Mouse (Mus musculus) kidney, postnatal 0 days (tissue): Measurements from ENCODE around the gene Mrpl55. TPM values are rescaled to one million over a fixed set of nuclear protein-coding genes. Genes with fewer than 3 reads are reported as not detected.
A peak's percentile ranks its signal among the peaks of the same experiment; 100 is the strongest.

Experiments used
- ATAC-seq: fragments of 200-750 bp; cut with Nextera tagmentation; replicated peaks from 2 replicates; pipeline ENCODE4 v1.8.0; 2017; ENCODE audit warnings: low read depth, moderate number of reproducible peaks, moderate TSS enrichment, moderate library complexity; ENCODE audit not compliant: low FRiP score
- DNase-seq: peaks from one replicate; pipeline ENCODE4 v3.0.0-alpha.2; 2016; ENCODE audit warnings: low spot score
- H3K27ac ChIP-seq: fragments of 300-500 bp; sonication (generic); 2 replicates; pipeline ENCODE4 v1.5.1; 2014; ENCODE audit warnings: mild to moderate bottlenecking
- H3K27me3 ChIP-seq: fragments of 300-500 bp; sonication (generic); 2 replicates; pipeline ENCODE4 v1.6.1; 2014; ENCODE audit warnings: low read length, mixed read lengths; ENCODE audit not compliant: insufficient read depth
- H3K36me3 ChIP-seq: fragments of 300-500 bp; sonication (generic); 2 replicates; pipeline ENCODE4 v1.6.1; 2014; ENCODE audit warnings: low read length, mixed read lengths; ENCODE audit not compliant: insufficient read depth
- H3K4me1 ChIP-seq: fragments of 300-500 bp; sonication (generic); replicated peaks from 2 replicates; pipeline ENCODE4 v1.6.1; 2014; ENCODE audit warnings: antibody characterized with exemption, low read length, mixed read lengths; ENCODE audit not compliant: insufficient read depth
- H3K4me2 ChIP-seq: fragments of 300-500 bp; sonication (generic); 2 replicates; pipeline ENCODE4 v1.6.1; 2014; ENCODE audit warnings: mild to moderate bottlenecking, low read length, moderate library complexity, mixed read lengths
- H3K4me3 ChIP-seq: fragments of 300-500 bp; sonication (generic); replicated peaks from 2 replicates; pipeline ENCODE4 v1.5.1; 2014; ENCODE audit warnings: low read depth, low read length
- H3K9ac ChIP-seq: fragments of 300-500 bp; sonication (generic); 2 replicates; pipeline ENCODE4 v1.6.1; 2014; ENCODE audit warnings: low read depth, low read length
- H3K9me3 ChIP-seq: fragments of 300-500 bp; sonication (generic); replicated peaks from 2 replicates; pipeline ENCODE4 v1.6.1; 2016; ENCODE audit warnings: low read length, inconsistent platforms, mixed read lengths
- CTCF ChIP-seq: IDR thresholded peaks from 2 replicates; pipeline ENCODE4 v1.5.1; 2016; ENCODE audit warnings: antibody characterized with exemption, low read depth, mild to moderate bottlenecking, moderate library complexity
- WGBS: fragments of 180-500 bp; shearing (Covaris S2); extraction: QIAGEN DNeasy Blood & Tissue Kit; methylation state at CpG from one replicate; pipeline ENCODE4 v1.1.7; 2014; 5-methylcytosine and 5-hydroxymethylcytosine counted together
- polyA plus RNA-seq: library from polyadenylated mRNA; unstranded; fragments of >200 nt; fragmentation: Nextera tagmentation; extraction: Ambion mirVana; gene quantifications from 2 replicates; pipeline ENCODE4 v1.2.1, GENCODE M21; 2015

Gene Mrpl55
- polyA plus RNA-seq, 1 experiment from 2014 or later = 112 TPM

GRCm38 (mm10) chr11:59224025-59224424 is 21.7 kb downstream of the Mrpl55 start:
- Histone ChIP-seq H3K27ac (no peak overlapping the region), H3K4me1 (peaks cover 37% of the 10 kb centered on the region), H3K9me3 (no peaks in the 10 kb centered on the region), H3K36me3 (no peaks in the 10 kb centered on the region), H3K4me3 (no peak overlapping the region), H3K9ac (no peak overlapping the region), H3K27me3 (no peaks in the 10 kb centered on the region), H3K4me2 (no peak overlapping the region)
- 86% methylated on average over 3 of the region's 3 CpGs for WGBS
- TF ChIP-seq CTCF = no peak
- DNase-seq (no peak), ATAC-seq (no peak)

GRCm38 (mm10) chr11:59224470-59224869 is 22.2 kb downstream of the Mrpl55 start:
- TF ChIP-seq CTCF = no peak
- Histone ChIP-seq H3K9me3 (no peaks in the 10 kb centered on the region), H3K4me1 (peaks cover 37% of the 10 kb centered on the region), H3K27ac (no peak overlapping the region), H3K27me3 (no peaks in the 10 kb centered on the region), H3K9ac (no peak overlapping the region), H3K4me3 (no peak overlapping the region), H3K36me3 (no peaks in the 10 kb centered on the region), H3K4me2 (no peak overlapping the region)
- ATAC-seq (no peak), DNase-seq (no peak)
- WGBS = 51% methylated on average over 2 of the region's 2 CpGs

- Histone ChIP-seq H3K4me2 (peak overlapping the region; percentile 76), H3K27ac (no peak overlapping the region)
- WGBS = 66% methylated on average over 2 of the region's 2 CpGs
These were observed 22.9 kb downstream of the Mrpl55 start for GRCm38 (mm10) chr11:59225167-59225566.

GRCm38 (mm10) chr11:59226251-59226650 is 24.0 kb downstream of the Mrpl55 start:
- peak overlapping the region; percentile 94; the same call in 1 of the 2 replicates for H3K9ac ChIP-seq
- no peak for TF ChIP-seq CTCF
- peak overlapping the region; percentile 76 for H3K4me2 ChIP-seq
- 18% methylated on average over 3 of the region's 3 CpGs for WGBS
- H3K27me3 ChIP-seq = no peaks in the 10 kb centered on the region
- H3K36me3 ChIP-seq = no peaks in the 10 kb centered on the region
- DNase-seq (no peak), ATAC-seq (no peak)
- peak overlapping the region; percentile 96 for H3K4me3 ChIP-seq
- peak overlapping the region; percentile 99; the same call in 1 of the 2 replicates for H3K27ac ChIP-seq
- peaks cover 36% of the 10 kb centered on the region for H3K4me1 ChIP-seq
- H3K9me3 ChIP-seq = no peaks in the 10 kb centered on the region

More at GRCm38 (mm10) chr11:59225167-59225566, 22.9 kb downstream of the Mrpl55 start:
- no peak for TF ChIP-seq CTCF
- Histone ChIP-seq H3K4me3 (no peak overlapping the region), H3K4me1 (peaks cover 37% of the 10 kb centered on the region), H3K9me3 (no peaks in the 10 kb centered on the region), H3K9ac (no peak overlapping the region), H3K36me3 (no peaks in the 10 kb centered on the region), H3K27me3 (no peaks in the 10 kb centered on the region)
- ATAC-seq (no peak), DNase-seq (no peak)

- peak overlapping the region; percentile 96 for H3K4me3 ChIP-seq
- peaks cover 31% of the 10 kb centered on the region for H3K4me1 ChIP-seq
- no peaks in the 10 kb centered on the region for H3K27me3 ChIP-seq
- peak overlapping the region; percentile 76 for H3K4me2 ChIP-seq
- WGBS = 1% methylated on average over 21 of the region's 21 CpGs
- no peak for TF ChIP-seq CTCF
- no peaks in the 10 kb centered on the region for H3K36me3 ChIP-seq
- H3K9me3 ChIP-seq = no peaks in the 10 kb centered on the region
- H3K27ac ChIP-seq = peak overlapping the region; percentile 99
- peak overlapping the region; percentile 94 for H3K9ac ChIP-seq
- DNase-seq (peak; percentile 57), ATAC-seq (no peak)
These were observed 24.7 kb downstream of the Mrpl55 start for GRCm38 (mm10) chr11:59226787-59227603.

GRCm38 (mm10) chr11:59227604-59228121 is 25.4 kb downstream of the Mrpl55 start:
- peak; percentile 67 for DNase-seq
- peaks cover 26% of the 10 kb centered on the region for H3K4me1 ChIP-seq

More at GRCm38 (mm10) chr11:59227604-59228121, 25.4 kb downstream of the Mrpl55 start:
- H3K9me3 ChIP-seq = no peaks in the 10 kb centered on the region
- no peaks in the 10 kb centered on the region for H3K36me3 ChIP-seq
- peak overlapping the region; percentile 99 for H3K27ac ChIP-seq
- H3K4me3 ChIP-seq = peak overlapping the region; percentile 96
- H3K4me2 ChIP-seq = peak overlapping the region; percentile 76
- H3K27me3 ChIP-seq = no peaks in the 10 kb centered on the region
- peak overlapping the region; percentile 94 for H3K9ac ChIP-seq
- peak; percentile 81 for ATAC-seq
- no peak for TF ChIP-seq CTCF
- WGBS = under 1% methylated on average over 48 of the region's 51 CpGs
